Mouse (Mus musculus): ENCODE results near the gene Ggcx.

Gene Ggcx

DNA sequence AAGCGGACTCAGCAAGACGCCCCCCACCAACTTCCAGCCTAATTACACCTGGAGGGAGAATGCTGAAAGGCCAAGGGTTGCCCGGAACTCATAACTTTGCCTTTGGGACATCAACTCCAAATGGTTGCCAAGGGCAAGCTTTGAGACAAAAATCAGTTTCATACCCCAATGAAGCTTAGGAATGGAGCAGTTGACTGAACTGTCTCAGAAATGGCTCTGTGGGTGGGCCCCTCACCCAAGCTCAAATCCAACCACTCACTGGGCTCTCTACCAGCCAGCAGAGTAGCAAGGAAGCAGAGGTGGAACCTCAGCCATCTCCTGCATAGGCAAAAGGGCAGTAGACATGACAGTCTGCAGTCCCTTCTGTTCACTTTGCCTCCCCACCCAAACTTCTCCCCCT is 26.3 kb upstream of the Ggcx start:
- DNase-seq (ENCODE audit: low spot score in 2 of 2), result no peak

DNA sequence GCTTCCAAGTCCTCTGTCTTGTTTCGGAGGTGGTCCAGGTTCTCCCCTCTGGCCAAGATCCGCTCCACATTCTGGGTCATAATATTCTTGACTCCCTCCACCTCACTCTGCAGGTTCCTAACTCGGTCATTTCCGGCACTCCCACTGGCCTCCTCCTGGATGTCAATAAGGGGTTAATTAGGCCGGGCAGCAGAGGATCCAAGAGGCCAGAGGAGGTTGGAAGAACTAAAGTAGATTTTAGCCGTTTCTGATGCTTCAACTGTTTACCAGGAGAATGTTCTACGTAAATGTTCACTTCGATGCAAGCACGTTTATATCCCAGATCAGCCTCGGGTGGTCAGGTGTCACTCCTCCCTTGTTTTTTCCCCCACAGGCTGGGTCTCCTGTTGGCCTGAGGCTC is 25.8 kb upstream of the Ggcx start:
- DNase-seq (ENCODE audit: low spot score in 2 of 2), result no peak

DNA sequence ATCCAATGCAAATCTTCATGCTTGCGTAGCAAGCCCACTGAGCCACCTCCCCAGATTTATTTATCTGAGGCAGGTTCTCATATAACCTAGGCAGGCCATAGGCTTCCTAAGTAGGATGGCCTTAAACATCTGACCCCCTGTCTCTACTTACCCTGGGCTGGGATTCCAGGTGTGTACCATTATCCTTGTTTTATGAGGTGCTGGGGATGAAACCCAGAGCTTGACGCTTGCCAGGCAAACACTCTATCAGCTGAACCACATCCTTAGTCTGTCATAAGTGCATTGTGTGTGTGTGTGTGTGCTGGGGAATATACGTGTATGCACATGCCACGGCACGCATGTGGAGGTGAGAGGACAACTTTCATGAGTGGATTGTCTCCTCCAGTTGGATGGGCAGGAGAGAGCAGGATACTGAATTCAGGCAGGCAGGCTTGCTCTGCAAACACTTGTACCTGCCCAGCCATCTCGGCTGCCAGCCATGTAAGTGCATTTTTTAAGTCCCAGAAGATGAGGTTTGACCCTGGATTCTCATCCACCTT is 25.2 kb upstream of the Ggcx start:
- DNase-seq (ENCODE audit: low spot score in 2 of 2), result no peak

DNA sequence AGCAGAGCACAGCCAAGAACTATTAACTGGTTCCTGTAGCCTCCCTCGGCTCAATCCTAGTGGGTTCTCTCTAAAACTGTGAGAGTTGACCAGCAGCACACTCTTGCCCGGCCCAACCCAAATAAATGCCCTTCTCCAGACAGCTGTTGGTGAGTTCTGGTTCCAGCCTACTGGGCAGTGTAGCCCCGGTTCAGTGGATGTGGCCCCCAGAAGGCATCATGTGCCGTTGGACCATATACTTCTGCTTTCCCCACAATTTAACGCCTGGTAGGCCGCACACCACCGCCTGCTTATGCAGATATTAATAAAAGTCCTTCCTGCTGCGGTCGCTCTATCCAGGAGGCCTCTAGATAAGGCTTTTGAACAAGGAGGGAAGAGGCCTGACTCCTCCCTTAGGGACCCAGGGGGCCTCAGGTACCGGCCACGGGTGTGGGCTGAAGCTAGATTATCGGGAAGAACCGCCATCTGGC is 24.6 kb upstream of the Ggcx start:
- DNase-seq (ENCODE audit: low spot score in 2 of 2), result no peak

DNA sequence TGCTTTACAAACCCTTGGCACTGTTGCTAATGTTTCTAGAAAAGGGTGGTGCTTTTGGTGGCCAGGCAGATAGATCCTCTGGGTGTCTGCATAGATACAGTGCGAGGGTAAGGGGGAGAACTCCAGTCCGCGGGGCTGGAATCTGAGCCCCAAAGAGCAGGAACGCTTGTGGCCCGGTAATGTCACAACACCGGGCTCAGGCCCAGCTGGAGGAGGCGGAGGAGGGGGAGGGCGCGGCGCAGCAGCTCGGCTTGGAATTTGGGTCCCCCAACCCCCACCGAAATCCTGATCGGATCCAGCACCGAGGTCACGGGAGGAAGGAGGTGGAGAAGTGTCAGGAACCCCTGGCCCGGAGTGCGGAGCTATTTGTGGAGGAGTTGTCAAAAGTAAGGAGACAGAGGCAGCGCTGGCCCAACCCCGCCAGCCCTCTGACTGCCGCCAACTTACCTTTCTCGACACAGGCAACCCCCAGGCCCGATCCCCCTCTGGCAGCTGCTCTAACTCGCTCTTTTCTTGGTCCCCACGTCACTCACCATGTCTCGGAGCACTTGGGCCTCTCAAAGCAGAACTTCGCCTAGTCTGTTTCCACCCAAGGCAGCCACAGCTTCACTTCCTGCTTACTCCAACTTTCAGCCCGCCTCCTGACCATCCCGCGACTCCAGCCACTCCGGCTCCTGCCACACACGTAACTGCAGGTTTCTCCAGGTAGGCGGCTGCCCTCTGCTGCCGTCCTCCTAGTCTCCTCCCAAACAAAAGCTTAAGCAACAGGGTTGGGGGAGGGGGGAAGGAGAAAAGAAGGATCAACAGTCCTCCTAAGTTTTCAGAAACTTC is 24.0 kb upstream of the Ggcx start, which contains the start of gene Vamp8:
Vamp8 (minus strand) TSS at position 763 of the 831 bp plus-strand sequence.
- peak; percentile 48 to 56 for DNase-seq (ENCODE audit: low spot score in 2 of 2)

DNA sequence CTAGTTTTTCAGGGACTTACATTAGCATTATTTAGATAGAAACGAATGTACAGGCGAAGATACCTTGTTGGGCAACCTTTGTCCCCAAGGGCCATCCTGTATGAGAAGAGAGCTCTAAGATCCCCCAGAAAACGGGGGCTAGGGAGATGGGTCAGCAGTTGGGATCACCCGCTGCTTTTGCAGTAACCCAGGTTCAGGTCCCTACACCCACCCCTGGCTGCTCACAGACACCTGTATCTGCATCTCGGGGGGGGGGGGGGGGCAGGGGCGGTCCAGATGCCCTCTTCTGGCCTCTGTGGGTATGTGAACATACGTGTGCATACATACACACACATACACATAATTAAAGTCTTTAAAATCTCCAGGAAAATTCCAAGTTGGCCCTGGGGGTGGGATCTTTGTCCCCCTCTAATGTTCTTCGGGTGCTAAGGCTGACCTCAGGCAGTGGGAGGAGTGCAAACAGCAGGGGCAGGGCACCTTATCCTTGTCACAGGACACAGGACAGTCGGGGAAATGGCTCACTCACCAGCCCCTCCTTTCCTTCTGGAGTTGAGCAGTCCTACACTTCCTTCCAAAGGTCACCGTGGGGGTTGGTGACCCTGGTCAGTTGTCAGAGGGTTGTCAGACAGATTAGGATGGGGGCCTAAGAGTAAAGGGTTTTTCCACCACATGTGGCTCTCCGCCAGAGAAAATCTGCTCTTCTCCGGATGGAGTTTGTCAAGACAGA is 23.1 kb upstream of the Ggcx start:
- DNase-seq (ENCODE audit: low spot score in 2 of 2), result peak; percentile 40 to 41

DNA sequence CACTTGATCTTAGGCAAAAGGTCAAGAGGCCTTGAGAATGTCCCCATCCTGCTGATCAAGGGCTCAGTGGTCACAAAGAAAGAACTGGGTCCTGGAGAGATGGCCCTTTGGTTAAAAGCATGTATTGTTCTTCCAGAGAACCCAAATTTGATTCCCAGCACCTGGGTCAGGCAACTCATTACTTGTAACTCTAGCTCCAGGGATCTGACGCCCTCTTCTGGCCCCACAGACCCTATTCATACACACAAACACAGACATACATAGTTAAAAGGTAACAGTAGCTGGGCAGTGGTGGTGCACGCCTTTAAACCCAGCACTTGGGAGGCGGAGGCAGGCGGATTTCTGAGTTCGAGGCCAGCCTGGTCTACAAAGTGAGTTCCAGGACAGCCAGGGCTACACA is 21.8 kb upstream of the Ggcx start:
- DNase-seq (ENCODE audit: low spot score in 2 of 2), result no peak

DNA sequence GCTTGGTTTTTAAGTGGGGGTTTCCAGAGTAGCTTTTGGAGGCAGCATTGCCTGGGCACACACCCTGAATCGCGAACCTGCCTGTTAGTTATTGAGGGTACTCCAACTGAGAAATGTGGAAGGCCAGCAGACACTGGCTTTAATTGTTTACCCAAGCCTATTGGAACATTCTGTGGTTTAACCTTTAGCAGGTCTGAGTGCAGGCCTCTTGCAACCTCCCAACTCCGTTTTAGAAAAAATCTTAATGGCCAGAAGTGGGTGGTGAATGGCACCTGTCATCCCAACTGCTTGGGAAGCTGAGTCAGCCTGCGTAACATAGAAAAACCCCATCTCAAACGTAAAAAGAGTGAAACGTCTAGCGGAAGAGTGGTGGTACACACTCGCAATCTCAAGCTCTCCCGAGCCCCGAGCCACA is 17.3 kb upstream of the Ggcx start:
- no peak for DNase-seq (ENCODE audit: low spot score in 2 of 2)

DNA sequence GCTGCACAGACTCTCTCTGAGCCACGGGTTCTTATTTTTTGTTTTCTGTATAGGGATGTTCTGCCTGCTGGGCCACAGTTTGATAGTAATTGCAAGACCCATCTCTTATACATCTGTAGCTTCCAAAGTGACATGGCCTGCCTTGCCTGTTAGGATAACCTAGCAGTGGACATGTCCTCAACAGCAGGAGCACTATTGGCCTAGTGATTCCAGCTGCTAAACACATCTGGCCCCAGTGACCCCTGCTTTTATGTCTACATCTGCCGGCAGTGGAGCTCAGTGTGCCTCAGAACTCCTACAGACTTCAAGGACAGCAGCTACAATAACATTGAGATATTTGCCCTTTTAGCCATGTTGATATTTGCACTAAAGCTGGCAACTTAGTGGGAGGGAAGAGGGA is 14.1 kb upstream of the Ggcx start:
- DNase-seq (ENCODE audit: low spot score in 2 of 2), result no peak

DNA sequence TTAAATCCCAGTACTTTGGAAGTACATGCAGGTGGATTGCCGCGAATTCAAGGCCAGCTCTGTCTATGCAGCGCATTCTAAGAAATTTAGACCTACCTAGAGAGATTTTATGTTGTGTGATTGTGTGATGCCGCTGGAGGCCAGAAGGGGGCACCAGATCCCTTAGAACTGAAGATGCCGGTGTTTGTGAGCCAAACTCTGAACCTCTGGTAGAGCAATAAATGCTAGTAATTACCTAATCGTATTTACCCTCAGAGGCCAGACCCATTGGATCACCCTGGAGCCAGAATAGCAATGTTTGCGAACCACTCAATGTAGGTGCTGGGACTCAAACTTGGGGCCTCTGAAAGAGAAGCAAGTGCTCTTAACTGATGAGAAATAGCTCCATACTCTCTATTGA is 12.2 kb upstream of the Ggcx start:
- peak; percentile 57 to 78 for DNase-seq (ENCODE audit: low spot score in 2 of 2)

DNA sequence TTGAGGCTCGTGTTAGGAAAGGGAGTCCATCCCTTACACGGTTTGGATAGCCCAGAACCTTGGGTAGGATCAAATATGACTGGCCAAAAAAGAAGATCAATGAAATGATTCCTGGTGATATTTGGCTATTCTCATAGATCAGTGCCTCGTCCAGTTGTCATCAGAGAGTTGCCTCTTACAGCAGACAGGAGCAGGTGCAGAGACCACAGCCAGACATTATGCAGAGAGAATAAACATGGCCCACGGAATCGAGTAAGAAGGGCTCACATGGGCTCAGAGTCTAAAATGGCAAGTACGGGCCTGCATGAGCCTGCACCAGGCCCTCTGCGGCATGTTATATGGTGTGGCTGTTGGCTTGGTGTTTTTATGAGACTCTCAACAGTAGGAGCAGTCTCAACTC is 8.8 kb upstream of the Ggcx start:
- DNase-seq (ENCODE audit: low spot score in 2 of 2), result no peak

DNA sequence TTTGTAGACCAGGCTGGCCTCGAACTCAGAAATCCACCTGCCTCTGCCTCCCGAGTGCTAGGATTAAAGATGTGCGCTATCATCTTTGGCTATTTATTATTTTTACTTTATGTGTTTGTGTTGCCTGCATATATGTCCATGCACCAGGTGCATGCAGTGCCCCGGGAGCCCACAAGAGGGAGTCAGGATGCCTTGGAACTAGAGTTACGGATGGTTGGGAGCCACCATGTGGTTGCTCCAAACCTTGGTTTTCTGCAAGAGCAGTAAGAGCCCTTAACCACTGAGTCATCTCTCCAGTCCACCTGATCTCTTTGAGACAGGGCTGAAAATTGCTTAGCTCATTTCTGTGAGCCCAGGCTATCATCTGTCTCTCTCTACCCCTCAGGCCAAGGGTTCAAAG is 7.0 kb upstream of the Ggcx start:
- DNase-seq (ENCODE audit: low spot score in 2 of 2), result peak; percentile 81 to 84

DNA sequence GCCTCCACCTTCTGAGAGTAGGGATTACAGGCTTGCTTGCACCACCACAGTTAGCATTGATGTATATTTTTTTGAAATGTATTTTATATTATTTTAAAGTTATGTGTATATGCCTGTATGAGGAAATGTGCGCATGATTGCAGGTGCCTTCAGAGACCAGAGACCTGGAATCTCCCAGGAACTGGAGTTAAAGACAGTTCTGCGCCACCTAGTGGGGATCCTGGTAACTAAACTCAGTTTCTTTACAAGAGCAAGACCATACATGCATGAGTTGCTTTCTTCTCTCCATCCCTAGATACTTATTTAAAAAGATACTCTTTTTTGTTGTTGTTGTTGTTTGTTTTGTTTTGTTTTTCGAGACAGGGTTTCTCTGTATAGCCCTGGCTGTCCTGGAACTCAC is 4.5 kb upstream of the Ggcx start:
- peak; percentile 62 to 84 for DNase-seq (ENCODE audit: low spot score in 2 of 2)

DNA sequence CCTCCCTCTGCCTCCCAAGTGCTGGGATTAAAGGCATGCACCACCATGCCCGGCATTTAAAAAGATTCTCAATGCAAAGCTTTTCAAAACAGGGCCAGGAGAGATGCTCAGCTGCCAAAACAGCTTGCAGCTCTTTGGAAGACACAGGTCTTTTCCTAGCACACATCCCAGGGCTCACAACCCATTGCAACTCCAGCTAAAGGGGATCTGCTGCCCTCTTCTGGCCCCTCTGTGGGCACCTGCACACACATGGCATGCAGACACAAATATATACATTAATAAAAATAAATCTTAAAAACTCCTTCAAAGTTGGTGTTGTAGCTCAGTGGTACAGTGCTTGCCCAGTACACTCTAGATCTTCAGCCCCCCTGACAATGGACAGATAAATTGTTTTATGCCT is 4.1 kb upstream of the Ggcx start:
- DNase-seq (ENCODE audit: low spot score in 2 of 2), result no peak

DNA sequence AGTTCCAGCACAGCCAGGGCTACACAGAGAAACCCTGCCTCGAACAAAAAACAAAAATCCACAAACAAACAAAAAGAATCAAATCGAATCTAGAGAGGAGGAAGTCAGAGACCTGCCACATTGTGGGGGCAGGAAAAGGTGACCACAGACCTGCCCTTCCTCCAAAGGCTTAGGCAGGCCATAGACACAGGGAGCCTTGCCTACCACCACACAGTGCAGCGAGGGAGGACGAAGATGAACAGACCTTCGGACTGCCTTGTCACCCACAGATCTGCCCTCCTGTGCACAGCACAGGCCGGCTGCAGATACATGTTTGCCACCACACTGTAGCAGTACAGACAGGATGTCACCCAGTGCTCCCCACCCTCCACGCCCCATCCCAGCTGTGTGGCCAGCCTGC is 3.6 kb upstream of the Ggcx start:
- DNase-seq (ENCODE audit: low spot score in 2 of 2), result no peak

DNA sequence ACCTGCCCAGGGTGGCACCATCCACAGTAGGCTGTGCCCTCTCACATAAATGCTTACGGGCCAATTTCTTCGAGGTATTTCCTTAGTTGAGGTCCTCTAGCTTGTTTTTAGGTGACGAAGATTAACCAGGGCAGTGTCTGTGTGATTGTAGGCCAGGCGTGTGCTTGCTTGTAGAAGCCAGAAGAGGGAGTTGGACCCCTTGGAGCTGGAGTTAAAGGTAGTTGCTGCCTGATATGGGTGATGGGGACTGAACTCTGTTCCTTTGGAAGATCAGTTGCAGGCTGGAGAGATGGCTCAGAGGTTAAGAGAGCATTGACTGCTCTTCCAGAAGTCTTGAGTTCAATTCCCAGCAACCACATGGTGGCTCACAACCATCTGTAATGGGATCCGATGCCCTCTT is 1.1 kb downstream of the Ggcx start:
- no peak for DNase-seq (ENCODE audit: low spot score in 2 of 2)

DNA sequence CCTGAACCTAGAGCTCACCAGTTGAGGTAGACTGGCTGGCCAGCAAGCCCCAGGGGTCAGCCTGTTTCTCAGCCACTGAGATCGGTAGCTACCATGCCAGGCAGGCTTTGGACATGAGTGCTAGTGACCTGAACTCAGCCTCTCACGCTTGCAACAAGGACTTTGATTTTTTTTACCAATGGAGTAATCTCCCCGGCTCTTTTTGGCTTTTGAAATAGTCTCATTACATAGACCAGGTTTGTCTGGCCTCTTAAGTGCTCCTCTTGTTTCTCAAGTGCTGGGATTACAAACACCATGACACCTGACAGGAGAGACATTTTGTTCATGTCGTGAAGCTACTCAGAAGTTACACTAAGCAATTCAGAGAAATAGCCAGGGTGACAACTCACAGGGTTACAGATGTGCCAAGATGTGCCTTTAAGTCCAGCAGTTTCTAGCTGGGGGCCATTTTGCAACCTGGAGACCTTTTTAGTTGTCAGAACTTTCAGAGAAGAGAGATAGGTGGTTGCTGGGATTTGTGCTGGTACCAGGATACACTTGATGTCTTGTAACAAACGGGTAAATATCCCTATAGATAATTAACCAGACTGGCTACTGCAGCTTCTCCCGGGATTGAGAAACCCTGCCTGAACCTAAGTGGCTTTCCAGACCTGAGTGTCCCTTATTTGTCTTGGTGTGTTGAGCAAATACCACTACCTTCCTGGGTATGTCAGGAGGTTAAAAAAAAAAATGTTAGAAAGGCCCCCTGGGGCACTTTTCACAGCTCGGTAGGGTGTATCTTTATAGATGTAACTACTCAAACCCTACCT is 2.1 kb downstream of the Ggcx start:
- no peak for DNase-seq (ENCODE audit: low spot score in 2 of 2)

DNA sequence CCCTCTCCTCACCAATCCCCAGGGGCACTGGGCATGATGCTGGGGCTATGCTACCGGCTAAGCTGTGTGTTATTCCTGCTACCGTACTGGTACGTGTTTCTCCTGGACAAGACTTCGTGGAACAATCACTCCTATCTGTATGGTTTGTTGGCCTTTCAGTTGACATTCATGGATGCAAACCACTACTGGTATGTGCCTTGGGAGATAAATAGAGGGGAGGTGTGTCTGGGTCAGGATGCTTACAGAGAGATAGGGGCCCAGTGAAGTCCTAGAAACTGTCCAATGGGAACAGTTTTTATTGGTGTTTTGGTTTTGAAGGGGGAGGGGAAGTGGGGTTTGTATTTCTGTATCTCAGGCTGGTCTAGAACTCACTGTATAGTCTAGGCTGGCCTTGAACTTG is 4.2 kb downstream of the Ggcx start:
- no peak for DNase-seq (ENCODE audit: low spot score in 2 of 2)

DNA sequence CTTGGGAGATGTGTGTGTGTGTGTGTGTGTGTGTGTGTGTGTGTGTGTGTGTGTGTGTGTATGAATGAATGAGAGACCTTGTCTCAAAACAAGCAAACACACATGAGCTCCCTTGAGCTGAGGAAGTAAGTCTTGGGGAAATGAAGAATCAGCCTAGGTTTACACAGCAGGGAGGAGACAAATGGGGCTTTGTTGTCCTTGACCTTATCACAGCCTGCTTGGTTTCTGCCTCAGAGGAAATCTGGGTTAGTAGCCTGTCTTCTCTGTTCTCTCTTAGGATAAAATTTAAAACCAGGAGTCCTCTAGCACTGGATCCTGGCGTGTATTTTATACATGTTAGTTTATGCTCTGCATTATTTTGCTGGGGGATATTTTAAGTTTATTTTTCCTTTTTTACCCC is 5.7 kb downstream of the Ggcx start:
- no peak for DNase-seq (ENCODE audit: low spot score in 2 of 2)

DNA sequence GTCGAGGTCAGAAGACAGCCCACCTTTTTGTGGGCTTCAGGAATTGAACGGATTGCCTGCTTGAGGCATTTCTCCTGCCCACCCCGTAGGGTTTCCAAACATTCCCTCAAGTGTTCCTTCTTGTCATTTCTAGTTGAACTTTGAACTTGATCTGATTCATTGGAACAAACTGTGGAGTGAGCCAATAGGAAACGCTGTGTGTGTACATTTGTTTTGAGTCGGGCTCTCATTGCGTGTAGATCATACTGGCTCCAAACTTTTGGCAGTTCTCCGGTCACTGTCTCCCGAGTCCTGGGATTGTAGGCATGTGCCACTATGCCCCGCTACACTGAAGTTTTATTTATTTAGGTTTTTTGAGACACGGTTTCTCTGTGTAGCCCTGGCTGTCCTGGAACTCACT is 6.8 kb downstream of the Ggcx start:
- no peak for DNase-seq (ENCODE audit: low spot score in 2 of 2)

DNA sequence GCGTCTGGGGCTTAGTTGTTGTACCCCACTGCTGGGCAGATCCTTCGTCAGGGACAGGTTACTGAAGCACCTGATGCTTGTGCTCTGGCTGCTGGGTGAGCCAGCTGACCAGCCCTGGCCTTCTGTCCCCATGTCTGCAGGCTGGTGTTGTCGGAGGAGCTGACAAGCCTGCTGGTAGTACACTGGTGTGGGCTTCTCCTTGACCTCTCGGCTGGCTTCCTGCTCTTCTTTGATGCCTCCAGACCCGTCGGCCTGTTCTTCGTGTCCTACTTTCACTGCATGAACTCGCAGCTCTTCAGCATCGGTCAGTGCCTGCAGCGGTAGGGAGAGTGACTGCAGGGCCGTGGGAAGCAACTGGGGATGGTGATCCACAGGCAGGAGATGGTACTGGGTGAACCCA is 11.5 kb downstream of the Ggcx start:
- DNase-seq (ENCODE audit: low spot score in 2 of 2), result no peak

DNA sequence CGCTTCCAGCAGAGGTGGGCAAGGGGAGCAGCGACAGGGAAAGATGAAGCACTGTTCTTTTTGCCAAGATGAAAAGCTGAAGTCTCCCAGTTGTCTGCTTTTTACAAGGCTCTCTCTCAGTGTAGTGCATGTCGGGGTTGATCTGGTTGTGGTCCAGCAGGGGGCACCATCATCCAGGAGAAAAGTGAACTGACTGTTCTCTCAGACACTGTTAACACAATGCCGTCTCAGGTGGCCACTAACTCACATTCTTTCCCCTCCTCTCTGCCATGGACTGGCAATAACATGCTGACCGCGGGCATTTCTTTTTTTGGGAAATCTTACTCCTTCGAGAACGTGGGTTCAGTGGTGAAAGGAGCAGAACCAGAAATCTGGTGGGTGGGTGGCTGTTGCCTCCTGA is 13.9 kb downstream of the Ggcx start:
- DNase-seq (ENCODE audit: low spot score in 2 of 2), result peak; percentile 79 to 85
